Mouse (Mus musculus): ENCODE results near the gene Prss57. TPM values are rescaled to one million over a fixed set of nuclear protein-coding genes. Genes with fewer than 3 reads are reported as not detected.
A peak's percentile ranks its signal among the peaks of the same experiment; 100 is the strongest.

Gene Prss57
- polyA plus RNA-seq, 1 experiment from 2014 or later: 0.72 TPM

GRCm38 (mm10) chr10:79780664-79781015, 10.1 kb downstream of the Prss57 start:
- no peak for ATAC-seq (ENCODE audit: insufficient read depth, low FRiP score)
- Histone ChIP-seq H3K9ac (ENCODE audit: low read length) (peak overlapping the region; percentile 62), H3K4me2 (ENCODE audit: low read depth, low read length) (peak overlapping the region; percentile 84), H3K4me3 (replicated peaks; ENCODE audit: low read length) (peak overlapping the region; percentile 54), H3K36me3 (ENCODE audit: control insufficient read depth, insufficient read depth, low read length) (no peaks in the 10 kb centered on the region; the same call in 1 of the 2 replicates), H3K9me3 (replicated peaks; ENCODE audit: control insufficient read depth, low read length) (no peaks in the 10 kb centered on the region), H3K27me3 (ENCODE audit: control insufficient read depth, insufficient read depth, low read length) (no peaks in the 10 kb centered on the region), H3K4me1 (ENCODE audit: control insufficient read depth, insufficient read depth, low read length) (peaks cover 36% of the 10 kb centered on the region), H3K27ac (ENCODE audit: low read length) (peak overlapping the region; percentile 66)
- 2% methylated on average over 13 of the region's 13 CpGs for WGBS

DNA sequence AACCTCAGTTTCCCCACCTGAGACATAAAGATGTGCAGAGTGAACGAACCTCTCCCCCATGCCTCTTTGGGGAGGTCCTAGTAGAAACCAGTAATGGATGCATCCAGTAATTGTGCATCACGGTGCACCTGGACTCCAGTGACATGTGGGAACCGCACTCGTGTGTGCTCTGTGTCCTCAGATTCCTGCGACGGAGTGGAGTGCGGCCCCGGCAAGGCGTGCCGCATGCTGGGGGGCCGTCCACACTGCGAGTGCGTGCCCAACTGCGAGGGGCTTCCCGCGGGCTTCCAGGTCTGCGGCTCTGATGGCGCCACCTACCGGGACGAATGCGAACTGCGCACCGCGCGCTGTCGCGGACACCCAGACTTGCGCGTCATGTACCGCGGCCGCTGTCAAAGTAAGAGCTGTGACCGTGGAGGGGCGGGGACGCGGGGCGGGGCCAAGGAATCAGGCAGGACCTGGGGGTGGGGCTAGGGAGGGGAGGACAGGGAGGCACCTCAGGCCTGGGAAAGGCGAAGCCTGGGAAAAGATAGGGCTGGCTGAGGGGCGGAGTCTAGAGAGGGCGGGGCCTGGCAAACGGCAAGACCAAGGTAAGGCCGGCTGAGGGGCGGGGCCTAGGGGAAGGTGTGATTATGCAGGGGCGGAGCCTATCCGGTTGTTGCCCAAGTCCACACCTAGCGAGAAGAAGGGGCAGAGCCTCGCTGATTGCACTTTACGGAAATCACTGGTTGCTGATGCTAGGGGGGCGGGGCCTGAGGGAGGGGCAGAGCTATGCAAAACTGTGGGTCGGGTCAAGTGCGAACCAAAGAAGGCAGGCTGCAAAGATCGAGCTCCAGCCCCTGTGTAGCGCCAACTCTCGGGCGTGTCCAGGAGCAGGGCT, 10.7 kb downstream of the Prss57 start:
- Histone ChIP-seq H3K36me3 (ENCODE audit: control insufficient read depth, insufficient read depth, low read length) (no peaks in the 10 kb centered on the region; the same call in 1 of the 2 replicates), H3K4me1 (ENCODE audit: control insufficient read depth, insufficient read depth, low read length) (peaks cover 36% of the 10 kb centered on the region), H3K4me2 (ENCODE audit: low read depth, low read length) (peak overlapping the region; percentile 84), H3K9ac (ENCODE audit: low read length) (peak overlapping the region; percentile 65), H3K27me3 (ENCODE audit: control insufficient read depth, insufficient read depth, low read length) (no peaks in the 10 kb centered on the region), H3K4me3 (replicated peaks; ENCODE audit: low read length) (peak overlapping the region; percentile 54), H3K9me3 (replicated peaks; ENCODE audit: control insufficient read depth, low read length) (no peaks in the 10 kb centered on the region), H3K27ac (ENCODE audit: low read length) (peak overlapping the region; percentile 66; the same call in 1 of the 2 replicates)
- peak; percentile 91 for ATAC-seq (ENCODE audit: insufficient read depth, low FRiP score)
- WGBS: 2% methylated on average over 54 of the region's 55 CpGs

- Histone ChIP-seq H3K4me2 (ENCODE audit: low read depth, low read length) (peak overlapping the region; percentile 84; the same call in 1 of the 2 replicates), H3K27ac (ENCODE audit: low read length) (no peak overlapping the region)
Observed at GRCm38 (mm10) chr10:79779193-79779592, 11.6 kb downstream of the Prss57 start.

GRCm38 (mm10) chr10:79778006-79778405, 12.8 kb downstream of the Prss57 start:
- H3K4me3 ChIP-seq (replicated peaks; ENCODE audit: low read length): peak overlapping the region; percentile 56
- no peaks in the 10 kb centered on the region for H3K27me3 ChIP-seq (ENCODE audit: control insufficient read depth, insufficient read depth, low read length)
- ATAC-seq (ENCODE audit: insufficient read depth, low FRiP score): 0 out of 2 replicates have a peak, but pooled peaks have one; percentile 9
- WGBS: 12% methylated on average over 15 of the region's 15 CpGs
- H3K27ac ChIP-seq (ENCODE audit: low read length): peak overlapping the region; percentile 54
- peaks cover 36% of the 10 kb centered on the region for H3K4me1 ChIP-seq (ENCODE audit: control insufficient read depth, insufficient read depth, low read length)
- H3K9me3 ChIP-seq (replicated peaks; ENCODE audit: control insufficient read depth, low read length): 0 out of 2 replicates have a peak, but pooled peaks cover 2% of the 10 kb centered on the region
- H3K36me3 ChIP-seq (ENCODE audit: control insufficient read depth, insufficient read depth, low read length): no peaks in the 10 kb centered on the region; the same call in 1 of the 2 replicates
- peak overlapping the region; percentile 84 for H3K9ac ChIP-seq (ENCODE audit: low read length)
- H3K4me2 ChIP-seq (ENCODE audit: low read depth, low read length): peak overlapping the region; percentile 73

More at GRCm38 (mm10) chr10:79779193-79779592, 11.6 kb downstream of the Prss57 start:
- Histone ChIP-seq H3K36me3 (ENCODE audit: control insufficient read depth, insufficient read depth, low read length) (no peaks in the 10 kb centered on the region; the same call in 1 of the 2 replicates), H3K4me3 (replicated peaks; ENCODE audit: low read length) (no peak overlapping the region), H3K9me3 (replicated peaks; ENCODE audit: control insufficient read depth, low read length) (0 out of 2 replicates have a peak, but pooled peaks cover 2% of the 10 kb centered on the region), H3K9ac (ENCODE audit: low read length) (no peak overlapping the region), H3K4me1 (ENCODE audit: control insufficient read depth, insufficient read depth, low read length) (peaks cover 36% of the 10 kb centered on the region), H3K27me3 (ENCODE audit: control insufficient read depth, insufficient read depth, low read length) (no peaks in the 10 kb centered on the region)
- 32% methylated on average over 2 of the region's 2 CpGs for WGBS
- no peak for ATAC-seq (ENCODE audit: insufficient read depth, low FRiP score)

DNA sequence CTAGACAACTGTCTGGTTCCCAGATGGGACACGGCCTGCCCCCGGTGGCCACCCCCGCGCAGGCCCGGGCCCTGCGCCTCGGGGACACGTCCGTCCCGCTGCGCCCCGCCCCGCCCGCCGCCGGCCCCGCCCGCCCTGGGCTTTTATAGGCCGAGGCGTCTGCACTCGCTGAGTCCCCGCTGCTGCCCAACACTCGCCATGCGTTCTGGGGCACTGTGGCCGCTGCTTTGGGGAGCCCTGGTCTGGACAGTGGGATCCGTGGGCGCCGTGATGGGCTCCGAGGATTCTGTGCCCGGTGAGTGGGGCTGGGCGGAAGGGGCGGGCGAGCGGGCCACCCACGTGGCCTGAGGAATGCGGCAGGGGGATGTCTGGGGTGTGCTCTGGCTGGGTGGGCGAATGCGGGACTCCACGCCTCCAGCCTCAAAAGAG, 13.6 kb downstream of the Prss57 start, which contains the start of gene Fstl3:
Fstl3 (plus strand) TSS at position 170 of the 429 bp plus-strand sequence.
- Histone ChIP-seq H3K9ac (ENCODE audit: low read length) (peak within 1 kb of the TSS; percentile 84), H3K4me2 (ENCODE audit: low read depth, low read length) (peak within 1 kb of the TSS; percentile 73), H3K27ac (ENCODE audit: low read length) (peak within 1 kb of the TSS; percentile 54), H3K4me3 (replicated peaks; ENCODE audit: low read length) (peak within 1 kb of the TSS; percentile 56), H3K9me3 (replicated peaks; ENCODE audit: control insufficient read depth, low read length) (peaks cover 2% of the 10 kb centered on the region; the same call in 1 of the 2 replicates), H3K4me1 (ENCODE audit: control insufficient read depth, insufficient read depth, low read length) (peaks cover 36% of the 10 kb centered on the region), H3K36me3 (ENCODE audit: control insufficient read depth, insufficient read depth, low read length) (no peaks in the 10 kb centered on the region; the same call in 1 of the 2 replicates), H3K27me3 (ENCODE audit: control insufficient read depth, insufficient read depth, low read length) (no peaks in the 10 kb centered on the region)
- no peak for ATAC-seq (ENCODE audit: insufficient read depth, low FRiP score)
- WGBS: 1% methylated on average over 38 of the region's 39 CpGs

DNA sequence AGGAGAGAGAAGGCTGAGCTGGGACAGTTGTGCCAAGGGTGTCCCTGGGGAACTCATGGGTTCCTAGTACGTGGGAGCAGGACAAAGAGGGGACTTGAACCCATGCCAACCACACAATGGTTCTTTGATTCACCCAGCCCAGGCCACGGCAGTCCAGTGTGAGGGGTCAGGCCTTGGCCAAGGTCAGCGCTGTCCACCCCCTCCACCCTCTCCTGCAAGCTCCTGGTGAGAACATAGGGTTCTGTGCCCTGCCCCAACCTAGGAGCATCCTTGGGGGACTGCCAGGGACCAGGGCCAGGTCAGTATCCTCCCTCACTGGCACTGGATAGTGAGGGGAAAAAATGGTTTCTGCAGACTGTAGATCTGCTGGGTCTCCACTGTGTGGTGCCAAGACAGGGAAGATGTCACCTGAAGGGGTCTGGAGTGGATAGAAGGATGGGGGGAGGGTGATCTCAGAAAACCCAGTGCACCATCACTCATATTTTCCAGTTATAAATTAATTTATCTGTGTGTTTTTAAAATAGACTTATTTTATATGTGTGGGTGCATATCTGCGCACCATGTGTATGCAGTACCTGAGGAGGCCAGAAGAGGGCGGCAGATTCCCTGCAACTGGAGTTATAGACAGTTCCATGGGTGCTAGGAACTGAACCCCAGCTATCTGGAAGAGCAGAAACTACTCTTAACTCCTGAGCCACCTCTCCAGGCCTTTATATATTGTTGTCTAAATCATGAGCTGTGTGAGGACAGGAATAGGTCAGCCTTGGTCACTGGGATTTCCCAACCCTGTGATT, 16.1 kb downstream of the Prss57 start:
- H3K4me2 ChIP-seq (ENCODE audit: low read depth, low read length): no peak overlapping the region
- 69% methylated on average over 5 of the region's 5 CpGs for WGBS

DNA sequence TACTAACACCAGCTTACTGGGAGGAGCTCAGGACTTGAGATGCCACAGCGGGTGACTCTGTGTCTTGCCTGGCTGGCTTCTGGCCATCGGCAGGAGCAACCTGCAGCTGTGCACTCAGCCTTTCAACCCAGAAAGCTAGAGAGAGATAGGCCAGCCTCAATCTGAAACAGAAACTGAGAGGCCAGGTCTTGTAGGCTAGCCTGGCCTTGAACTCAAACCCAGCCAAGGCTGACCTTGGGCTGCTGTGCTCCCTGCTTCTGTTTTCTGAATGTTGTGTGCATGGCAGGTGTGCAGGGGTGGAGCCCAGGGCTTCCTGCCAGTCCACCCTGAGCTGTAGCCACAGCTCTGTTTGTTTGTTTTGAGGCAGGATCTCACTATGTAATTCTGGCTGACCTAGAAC, 17.6 kb downstream of the Prss57 start:
- H3K9me3 ChIP-seq (replicated peaks; ENCODE audit: control insufficient read depth, low read length): peaks cover 2% of the 10 kb centered on the region; the same call in 1 of the 2 replicates
- H3K4me1 ChIP-seq (ENCODE audit: control insufficient read depth, insufficient read depth, low read length): peaks cover 19% of the 10 kb centered on the region
- H3K36me3 ChIP-seq (ENCODE audit: control insufficient read depth, insufficient read depth, low read length): no peaks in the 10 kb centered on the region
- no peak overlapping the region for H3K27ac ChIP-seq (ENCODE audit: low read length)
- H3K9ac ChIP-seq (ENCODE audit: low read length): no peak overlapping the region
- no peak overlapping the region for H3K4me3 ChIP-seq (replicated peaks; ENCODE audit: low read length)
- no peak for ATAC-seq (ENCODE audit: insufficient read depth, low FRiP score)
- H3K27me3 ChIP-seq (ENCODE audit: control insufficient read depth, insufficient read depth, low read length): no peaks in the 10 kb centered on the region
- WGBS: 90% methylated on average over 2 of the region's 2 CpGs
- no peak overlapping the region for H3K4me2 ChIP-seq (ENCODE audit: low read depth, low read length)

More for the DNA sequence above, 16.1 kb downstream of the Prss57 start:
- ATAC-seq (ENCODE audit: insufficient read depth, low FRiP score): no peak
- no peak overlapping the region for H3K9ac ChIP-seq (ENCODE audit: low read length)
- no peak overlapping the region for H3K4me3 ChIP-seq (replicated peaks; ENCODE audit: low read length)
- no peaks in the 10 kb centered on the region for H3K27me3 ChIP-seq (ENCODE audit: control insufficient read depth, insufficient read depth, low read length)
- H3K4me1 ChIP-seq (ENCODE audit: control insufficient read depth, insufficient read depth, low read length): peaks cover 27% of the 10 kb centered on the region
- H3K36me3 ChIP-seq (ENCODE audit: control insufficient read depth, insufficient read depth, low read length): no peaks in the 10 kb centered on the region
- no peak overlapping the region for H3K27ac ChIP-seq (ENCODE audit: low read length)
- H3K9me3 ChIP-seq (replicated peaks; ENCODE audit: control insufficient read depth, low read length): peaks cover 2% of the 10 kb centered on the region; the same call in 1 of the 2 replicates

DNA sequence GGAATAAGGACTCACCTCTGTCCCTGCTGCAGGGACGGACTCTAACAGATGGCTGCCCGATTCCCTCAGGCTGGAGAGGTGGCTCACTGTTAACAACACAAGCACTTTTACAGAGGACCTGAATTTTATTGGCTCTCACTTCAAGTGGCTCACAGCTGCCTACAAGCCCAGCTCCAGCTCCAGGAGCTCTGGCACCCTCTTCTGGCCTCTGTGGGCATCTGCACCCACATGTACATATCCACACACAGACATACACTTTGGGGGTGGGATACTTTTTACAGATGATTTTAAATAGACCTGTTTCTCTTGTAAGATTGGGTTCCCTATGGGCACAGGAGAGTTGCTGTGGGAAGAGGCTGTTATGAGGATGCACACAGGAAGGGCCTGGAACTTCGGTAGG, 18.4 kb downstream of the Prss57 start:
- Histone ChIP-seq H3K4me2 (ENCODE audit: low read depth, low read length) (no peak overlapping the region), H3K4me1 (ENCODE audit: control insufficient read depth, insufficient read depth, low read length) (peaks cover 15% of the 10 kb centered on the region), H3K27me3 (ENCODE audit: control insufficient read depth, insufficient read depth, low read length) (no peaks in the 10 kb centered on the region), H3K27ac (ENCODE audit: low read length) (no peak overlapping the region), H3K36me3 (ENCODE audit: control insufficient read depth, insufficient read depth, low read length) (no peaks in the 10 kb centered on the region), H3K4me3 (replicated peaks; ENCODE audit: low read length) (no peak overlapping the region), H3K9ac (ENCODE audit: low read length) (no peak overlapping the region), H3K9me3 (replicated peaks; ENCODE audit: control insufficient read depth, low read length) (peaks cover 2% of the 10 kb centered on the region; the same call in 1 of the 2 replicates)
- WGBS: 94% methylated on average over 3 of the region's 3 CpGs
- no peak for ATAC-seq (ENCODE audit: insufficient read depth, low FRiP score)
